Mouse (Mus musculus) v-Abl transformed pro-B cells (cell line): ENCODE results near the gene Tiam1.

Experiments used
- in situ Hi-C, 2 experiments: fragments of 400-800 bp; cut with MboI; formaldehyde crosslinking; loops; one replicate each; pipeline ENCODE4 v1.15.1; 2025; ENCODE audit not compliant: unreplicated experiment in 2 of 2

The Tiam1 gene

GRCm38 (mm10) chr16:90119969-90120368 lies 23.6 kb downstream of the Tiam1 start:
- in situ Hi-C loops, result no loop called here

GRCm38 (mm10) chr16:90116637-90117182 lies 26.9 kb downstream of the Tiam1 start:
- in situ Hi-C loops, result no loop called here

- in situ Hi-C loops, result no loop called here
Measured at GRCm38 (mm10) chr16:90112577-90113155, 30.9 kb downstream of the Tiam1 start.

- in situ Hi-C loops, result no loop called here
Measured at GRCm38 (mm10) chr16:90109500-90109899, 34.1 kb downstream of the Tiam1 start.

GRCm38 (mm10) chr16:90104714-90105459 lies 38.7 kb downstream of the Tiam1 start:
- in situ Hi-C loops, result no loop called here

- in situ Hi-C loops, result no loop called here
Measured at GRCm38 (mm10) chr16:90103726-90104125, 39.8 kb downstream of the Tiam1 start.

- in situ Hi-C loops, result no loop called here
Measured at GRCm38 (mm10) chr16:90102596-90102995, 41.0 kb downstream of the Tiam1 start.

GRCm38 (mm10) chr16:90098191-90098605 lies 45.4 kb downstream of the Tiam1 start:
- in situ Hi-C loops, result no loop called here

- in situ Hi-C loops, result no loop called here
Measured at GRCm38 (mm10) chr16:90097769-90098168, 45.8 kb downstream of the Tiam1 start.

GRCm38 (mm10) chr16:90096011-90096410 lies 47.6 kb downstream of the Tiam1 start:
- in situ Hi-C loops, result no loop called here

GRCm38 (mm10) chr16:90093015-90093414 lies 50.6 kb downstream of the Tiam1 start:
- in situ Hi-C loops, result no loop called here

GRCm38 (mm10) chr16:90091906-90092305 lies 51.7 kb downstream of the Tiam1 start:
- in situ Hi-C loops, result no loop called here

- in situ Hi-C loops, result no loop called here
Measured at GRCm38 (mm10) chr16:90091112-90091720, 52.4 kb downstream of the Tiam1 start.

- in situ Hi-C loops, result no loop called here
Measured at GRCm38 (mm10) chr16:90090368-90090767, 53.2 kb downstream of the Tiam1 start.

GRCm38 (mm10) chr16:90087256-90087655 lies 56.3 kb downstream of the Tiam1 start:
- in situ Hi-C loops, result no loop called here

- in situ Hi-C loops, result no loop called here
Measured at GRCm38 (mm10) chr16:90086111-90086510, 57.5 kb downstream of the Tiam1 start.

GRCm38 (mm10) chr16:90085580-90085979 lies 58.0 kb downstream of the Tiam1 start:
- in situ Hi-C loops, result no loop called here

GRCm38 (mm10) chr16:90081125-90081524 lies 62.4 kb downstream of the Tiam1 start:
- in situ Hi-C loops, result no loop called here

GRCm38 (mm10) chr16:90078806-90079381 lies 64.7 kb downstream of the Tiam1 start:
- in situ Hi-C loops, result no loop called here

- in situ Hi-C loops, result no loop called here
Measured at GRCm38 (mm10) chr16:90073510-90073909, 70.1 kb downstream of the Tiam1 start.

GRCm38 (mm10) chr16:90072651-90073050 lies 70.9 kb downstream of the Tiam1 start:
- in situ Hi-C loops, result no loop called here
